ENCODE assay signal across 16 mouse cellular contexts in genomic region chr13:24955500-24955899, GRCm38 (mm10). TPM values are rescaled to one million over a fixed set of nuclear protein-coding genes. Genes with fewer than 3 reads are reported as not detected.
DNase-seq lines count a peak whose midpoint lies in the region; ATAC-seq and TF ChIP-seq lines count a peak whose summit lies in the region.
"Had no signal": no experiment of that assay in that cellular context is flagged by ENCODE, and none has a peak within 500 bp of the region (broad histone marks: within the 10 kb centered on the region; RNA-seq: fewer than 3 reads in every experiment).

No protein-coding gene starts in this region.

- H3K27ac ChIP-seq in lung, postnatal 0 days (ENCODE audit: low read length): no peak overlapping the region
- H3K27ac ChIP-seq: embryonic facial prominence, embryonic 15.5 days; forebrain, embryonic 15.5 days; hindbrain, embryonic 12.5 days; layer of hippocampus, adult 2 months; liver, embryonic 15.5 days had no signal

- H3K27me3 ChIP-seq in lung, postnatal 0 days (replicated peaks; ENCODE audit: insufficient read depth, low read length): no peaks in the 10 kb centered on the region
- H3K27me3 ChIP-seq: embryonic facial prominence, embryonic 15.5 days; forebrain, embryonic 15.5 days; hindbrain, embryonic 12.5 days had no signal

- no peaks in the 10 kb centered on the region for H3K36me3 ChIP-seq in lung, postnatal 0 days (ENCODE audit: insufficient read depth, low read length)
- H3K36me3 ChIP-seq: embryonic facial prominence, embryonic 15.5 days; forebrain, embryonic 15.5 days; hindbrain, embryonic 12.5 days; liver, embryonic 15.5 days had no signal

- no peak overlapping the region for H3K4me3 ChIP-seq in lung, postnatal 0 days (ENCODE audit: low read depth, low read length)
- H3K4me3 ChIP-seq: embryonic facial prominence, embryonic 15.5 days; forebrain, embryonic 15.5 days; hindbrain, embryonic 12.5 days; layer of hippocampus, adult 2 months; liver, embryonic 15.5 days had no signal

- peak; percentile 20 for DNase-seq in lung, postnatal 0 days (ENCODE audit: low spot score)
- no peak for DNase-seq in lung, postnatal 10 days
- peak; percentile 68 for DNase-seq in R1 (ENCODE audit: low read depth, low spot score)
- peak; percentile 20 for DNase-seq in embryo, embryonic 11 days
- DNase-seq in mesoderm, embryonic 11.5 days (ENCODE audit: low read depth, low spot score): peak; percentile 22
- DNase-seq in retina, embryonic 14.5 days (ENCODE audit: low spot score): no peak
- no peak for DNase-seq in layer of hippocampus, adult 8-10 months (ENCODE audit: low spot score in 2 of 2)
- DNase-seq: gastrocnemius, postnatal 36 days; spleen, adult 18-20 months; thymus, adult 2 months had no signal

- H3K4me1 ChIP-seq in lung, postnatal 0 days (ENCODE audit: insufficient read depth, low read depth, low read length): no peaks in the 10 kb centered on the region
- H3K4me1 ChIP-seq: embryonic facial prominence, embryonic 15.5 days; forebrain, embryonic 15.5 days; hindbrain, embryonic 12.5 days had no signal

- ATAC-seq in lung, postnatal 0 days: peak; percentile 38; the same call in 1 of the 2 replicates
- ATAC-seq: forebrain, embryonic 15.5 days had no signal

- H3K9ac ChIP-seq in lung, postnatal 0 days (replicated peaks; ENCODE audit: low read depth): no peak overlapping the region
- H3K9ac ChIP-seq: embryonic facial prominence, embryonic 15.5 days; forebrain, embryonic 15.5 days; hindbrain, embryonic 12.5 days; liver, embryonic 15.5 days had no signal

- no peak overlapping the region for H3K4me2 ChIP-seq in lung, postnatal 0 days (replicated peaks; ENCODE audit: low read depth, low read length)
- H3K4me2 ChIP-seq: embryonic facial prominence, embryonic 15.5 days; forebrain, embryonic 15.5 days; hindbrain, embryonic 12.5 days; liver, embryonic 15.5 days; midbrain, embryonic 11.5 days had no signal

- WGBS in lung, postnatal 0 days: 12% methylated on average over 10 of the region's 10 CpGs

- no peaks in the 10 kb centered on the region for H3K9me3 ChIP-seq in lung, postnatal 0 days (ENCODE audit: low read length)
- H3K9me3 ChIP-seq: embryonic facial prominence, embryonic 15.5 days; forebrain, embryonic 15.5 days; hindbrain, embryonic 12.5 days; liver, embryonic 15.5 days had no signal

- no peak for TF ChIP-seq CTCF in lung, postnatal 0 days (IDR thresholded peaks at IDR 0.05)

- no peak for TF ChIP-seq EP300 in lung, postnatal 0 days (IDR thresholded peaks at IDR 0.05)

RNA-seq across cellular contexts. Expression of gene Gpld1, which starts 12.5 kb away (rescaled TPM):
- polyA plus RNA-seq in lung, postnatal 0 days (2015; fragmentation: Nextera tagmentation; extraction: Ambion mirVana): 0.56 and 0.99 TPM in 2 replicates
- total RNA-seq in layer of hippocampus, adult 8-10 months (2022): 10 to 100 TPM; 24.3 to 30.1 (median 27.6) TPM

RNA-seq across cellular contexts. Expression of gene Aldh5a1, which starts 18.0 kb away (rescaled TPM):
- 2.0 and 2.3 TPM in 2 replicates for polyA plus RNA-seq in lung, postnatal 0 days (2015; fragmentation: Nextera tagmentation; extraction: Ambion mirVana)
- 10 to 100 TPM; 59.8 to 71.7 (median 64.2) TPM for total RNA-seq in layer of hippocampus, adult 8-10 months (2022)

Comparison
In these comparisons a context has a peak if more than half of its experiments do, and no peak if none do; other contexts are left out.
1. DNase-seq: peak in lung, postnatal 0 days (single experiment), R1 (single experiment), embryo, embryonic 11 days (single experiment) and mesoderm, embryonic 11.5 days (single experiment); none in lung, postnatal 10 days (single experiment), retina, embryonic 14.5 days (single experiment) and layer of hippocampus, adult 8-10 months (0 of 2).